Comparison of ENCODE assay signal across 15 mouse cellular contexts in genomic region chr7:130064500-130064899, GRCm38 (mm10).
DNase-seq lines count a peak whose midpoint lies in the region; ATAC-seq lines count a peak whose summit lies in the region.
"Had no signal": no experiment of that assay in that cellular context is flagged by ENCODE, and none has a peak within 500 bp of the region (broad histone marks: within the 10 kb centered on the region; RNA-seq: fewer than 3 reads in every experiment).

No protein-coding gene starts in this region.

- no peaks in the 10 kb centered on the region for H3K36me3 ChIP-seq in lung, embryonic 15.5 days
- H3K36me3 ChIP-seq in limb, embryonic 15.5 days, result no peaks in the 10 kb centered on the region
- H3K36me3 ChIP-seq: heart, embryonic 12.5 days had no signal

- no peaks in the 10 kb centered on the region for H3K9me3 ChIP-seq in lung, embryonic 15.5 days
- H3K9me3 ChIP-seq in limb, embryonic 15.5 days, result no peaks in the 10 kb centered on the region
- H3K9me3 ChIP-seq: heart, embryonic 12.5 days had no signal

- WGBS in lung, embryonic 15.5 days, result 20% methylated on average over 7 of the region's 7 CpGs
- 18% methylated on average over 7 of the region's 7 CpGs for WGBS in limb, embryonic 15.5 days

- H3K27me3 ChIP-seq in lung, embryonic 15.5 days, result no peaks in the 10 kb centered on the region
- H3K27me3 ChIP-seq in limb, embryonic 15.5 days, result no peaks in the 10 kb centered on the region
- H3K27me3 ChIP-seq: heart, embryonic 12.5 days had no signal

- H3K4me1 ChIP-seq in lung, embryonic 15.5 days, result peaks cover 25% of the 10 kb centered on the region; the same call in 1 of the 2 replicates
- H3K4me1 ChIP-seq in limb, embryonic 15.5 days, result peaks cover 24% of the 10 kb centered on the region

- no peak overlapping the region for H3K27ac ChIP-seq in lung, embryonic 15.5 days
- H3K27ac ChIP-seq in limb, embryonic 15.5 days, result 0 out of 2 replicates have a peak overlapping the region, but pooled peaks have one; percentile 18

- H3K4me2 ChIP-seq in lung, embryonic 15.5 days, result no peak overlapping the region
- no peak overlapping the region for H3K4me2 ChIP-seq in limb, embryonic 15.5 days
- H3K4me2 ChIP-seq: heart, embryonic 12.5 days had no signal

- H3K4me3 ChIP-seq in lung, embryonic 15.5 days, result no peak overlapping the region
- no peak overlapping the region for H3K4me3 ChIP-seq in limb, embryonic 15.5 days
- H3K4me3 ChIP-seq: heart, embryonic 12.5 days had no signal

- ATAC-seq in lung, embryonic 15.5 days (ENCODE audit: borderline replicate concordance, extremely low read depth, low FRiP score, low TSS enrichment), result peak; percentile 27; the same call in 1 of the 2 replicates
- ATAC-seq in limb, embryonic 15.5 days (ENCODE audit: insufficient number of reproducible peaks, low FRiP score, low TSS enrichment, low read depth), result no peak
- ATAC-seq: activated CD4-positive, CD25-positive, alpha-beta regulatory T cell, adult 4 months; forebrain, embryonic 16.5 days had no signal

- no peak overlapping the region for H3K9ac ChIP-seq in lung, embryonic 15.5 days
- no peak overlapping the region for H3K9ac ChIP-seq in limb, embryonic 15.5 days
- H3K9ac ChIP-seq: heart, embryonic 12.5 days had no signal

- DNase-seq in adrenal gland, adult (ENCODE audit: inconsistent age in 2 of 2, low spot score in 1 of 2), result peak; percentile 60 to 81
- no peak for DNase-seq in adrenal gland, postnatal 4 days (ENCODE audit: low spot score in 2 of 2)
- DNase-seq in lung, postnatal 25 days (ENCODE audit: low spot score), result no peak
- DNase-seq in forelimb bud, embryonic 11.5 days (ENCODE audit: low read depth, low spot score), result peak; percentile 85
- no peak for DNase-seq in cerebellum, postnatal 36 days
- DNase-seq in layer of hippocampus, postnatal 10 days (ENCODE audit: low spot score in 2 of 2), result no peak
- DNase-seq: cerebellum, postnatal 10 days; gastrocnemius, postnatal 10 days; heart, postnatal 4 days; right cerebral cortex, postnatal 4 days had no signal

Comparison
In these comparisons a context has a peak if more than half of its experiments do, and no peak if none do; other contexts are left out.
1. DNase-seq: peak in adrenal gland, adult (2 of 2) and forelimb bud, embryonic 11.5 days (single experiment); none in adrenal gland, postnatal 4 days (0 of 2), lung, postnatal 25 days (single experiment), cerebellum, postnatal 36 days (0 of 2) and layer of hippocampus, postnatal 10 days (0 of 2).